Mouse (Mus musculus): ENCODE data around the gene Olfr1167. TPM values are rescaled to one million over a fixed set of nuclear protein-coding genes. Genes with fewer than 3 reads are reported as not detected.
"Not testable (repeated sequence)": the region's sequence is repeated elsewhere in the genome, so short reads cannot be mapped to it uniquely, and the experiment has no call there.

The Olfr1167 gene
- not detected in 2 replicates for polyA plus RNA-seq (2015; fragmentation: Nextera tagmentation; extraction: Ambion mirVana)

DNA sequence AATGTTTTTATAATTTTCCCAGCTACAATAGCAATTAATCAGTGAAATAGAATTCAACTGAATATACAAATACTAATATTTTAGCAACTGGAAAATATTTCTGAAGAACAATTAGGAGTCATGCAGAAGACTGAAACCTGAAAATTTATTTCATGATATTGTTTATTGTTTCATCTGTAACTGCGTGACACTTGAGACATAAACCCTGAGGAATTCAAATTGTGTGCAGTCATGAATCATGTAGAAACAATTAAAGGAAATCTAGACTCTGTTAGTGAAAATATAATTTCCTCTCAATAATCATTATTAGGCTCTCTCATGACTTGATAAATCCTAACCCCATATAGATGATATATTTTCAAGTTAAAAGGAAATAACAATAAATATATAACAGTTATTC, at the start of gene Olfr1167:
Gene Olfr1167, minus strand, starts transcription at position 101 of the 400 bp plus-strand sequence.
- not testable (repeated sequence) for H3K36me3 ChIP-seq (ENCODE audit: control insufficient read depth, insufficient read depth); H3K4me3 ChIP-seq (replicated peaks; ENCODE audit: low read length); ATAC-seq; H3K4me2 ChIP-seq (ENCODE audit: low read length); H3K9ac ChIP-seq (replicated peaks; ENCODE audit: low read depth, low read length); H3K9me3 ChIP-seq (ENCODE audit: control insufficient read depth, low read length); H3K27ac ChIP-seq (ENCODE audit: low read length); H3K4me1 ChIP-seq (replicated peaks; ENCODE audit: control insufficient read depth, insufficient read depth, low read length); H3K27me3 ChIP-seq (replicated peaks; ENCODE audit: control insufficient read depth, insufficient read depth, low read length)
- WGBS: 85% methylated on average over 1 of the region's 1 CpGs

DNA sequence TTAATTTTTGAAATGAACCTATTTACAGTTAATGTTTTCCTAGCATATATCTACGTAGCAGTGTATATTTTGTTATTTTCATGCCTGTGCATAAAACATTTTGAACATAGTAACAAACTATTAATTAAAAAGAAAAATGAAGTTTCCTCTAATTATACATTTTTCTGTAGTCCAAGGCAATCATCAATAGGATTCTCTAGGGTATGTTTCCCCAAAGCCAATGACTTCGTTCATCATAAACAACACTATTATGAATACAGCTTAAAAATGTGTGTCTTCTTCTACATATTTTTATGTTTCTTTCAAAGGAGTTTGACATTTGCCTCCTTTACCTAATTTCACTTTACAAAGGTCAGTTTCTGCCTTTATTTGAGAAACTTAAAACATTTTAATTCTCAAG, 26.6 kb upstream of the Olfr1167 start, which contains the start of gene Olfr1168:
Gene Olfr1168, plus strand, starts transcription at position 301 of the 400 bp plus-strand sequence.
- 86% methylated on average over 2 of the region's 2 CpGs for WGBS
- Histone ChIP-seq H3K4me1 (replicated peaks; ENCODE audit: control insufficient read depth, insufficient read depth, low read length) (no peaks in the 10 kb centered on the region), H3K27me3 (replicated peaks; ENCODE audit: control insufficient read depth, insufficient read depth, low read length) (no peaks in the 10 kb centered on the region), H3K4me3 (replicated peaks; ENCODE audit: low read length) (no peak within 1 kb of the TSS), H3K9me3 (ENCODE audit: control insufficient read depth, low read length) (no peaks in the 10 kb centered on the region), H3K4me2 (ENCODE audit: low read length) (no peak within 1 kb of the TSS), H3K9ac (replicated peaks; ENCODE audit: low read depth, low read length) (no peak within 1 kb of the TSS), H3K27ac (ENCODE audit: low read length) (no peak within 1 kb of the TSS), H3K36me3 (ENCODE audit: control insufficient read depth, insufficient read depth) (no peaks in the 10 kb centered on the region)
- ATAC-seq: no peak

DNA sequence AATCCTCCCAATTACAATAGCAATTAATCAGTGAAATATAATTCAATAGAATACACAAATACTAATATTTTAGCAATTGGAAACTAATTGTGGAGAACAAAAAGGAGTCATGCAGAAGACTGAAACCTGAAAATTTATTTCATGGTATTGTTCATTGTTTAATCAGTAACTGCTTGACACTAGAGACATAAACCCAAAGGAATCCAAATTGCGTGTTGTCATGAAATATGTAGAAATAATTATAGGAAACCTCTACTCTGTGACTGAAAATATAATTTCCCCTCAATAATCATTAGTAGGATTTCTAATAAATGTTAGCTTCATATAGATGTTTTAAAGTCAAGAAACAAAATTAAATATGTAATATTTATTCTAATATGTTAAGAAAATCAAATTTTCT, 26.8 kb downstream of the Olfr1167 start, which contains the start of gene Olfr1166:
Gene Olfr1166, minus strand, starts transcription at position 101 of the 400 bp plus-strand sequence.
- no peak within 1 kb of the TSS for H3K4me2 ChIP-seq (ENCODE audit: low read length)
- 91% methylated on average over 1 of the region's 1 CpGs for WGBS
- H3K27ac ChIP-seq (ENCODE audit: low read length): no peak within 1 kb of the TSS
- no peaks in the 10 kb centered on the region for H3K36me3 ChIP-seq (ENCODE audit: control insufficient read depth, insufficient read depth)
- H3K4me3 ChIP-seq (replicated peaks; ENCODE audit: low read length): no peak within 1 kb of the TSS
- no peaks in the 10 kb centered on the region for H3K9me3 ChIP-seq (ENCODE audit: control insufficient read depth, low read length)
- ATAC-seq: no peak
- no peaks in the 10 kb centered on the region for H3K27me3 ChIP-seq (replicated peaks; ENCODE audit: control insufficient read depth, insufficient read depth, low read length)
- no peaks in the 10 kb centered on the region for H3K4me1 ChIP-seq (replicated peaks; ENCODE audit: control insufficient read depth, insufficient read depth, low read length)
- H3K9ac ChIP-seq (replicated peaks; ENCODE audit: low read depth, low read length): no peak within 1 kb of the TSS

Other genes with a start within 250 kb of the Olfr1167 start
- not detected in 2 replicates for gene Olfr1155, start 210.1 kb downstream of the Olfr1167 start, polyA plus RNA-seq (2015; fragmentation: Nextera tagmentation; extraction: Ambion mirVana)
- not detected in 2 replicates for gene Olfr1156, start 202.1 kb downstream of the Olfr1167 start, polyA plus RNA-seq (2015; fragmentation: Nextera tagmentation; extraction: Ambion mirVana)
- gene Olfr1157, start 186.9 kb downstream of the Olfr1167 start, polyA plus RNA-seq (2015; fragmentation: Nextera tagmentation; extraction: Ambion mirVana): not detected in 2 replicates
- not detected in 2 replicates for gene Olfr74, start 180.5 kb downstream of the Olfr1167 start, polyA plus RNA-seq (2015; fragmentation: Nextera tagmentation; extraction: Ambion mirVana)
- not detected in 2 replicates for gene Olfr1158, start 165.1 kb downstream of the Olfr1167 start, polyA plus RNA-seq (2015; fragmentation: Nextera tagmentation; extraction: Ambion mirVana)
- gene Olfr1160, start 146.9 kb downstream of the Olfr1167 start, polyA plus RNA-seq (2015; fragmentation: Nextera tagmentation; extraction: Ambion mirVana): not detected in 2 replicates
- gene Olfr1161, start 132.4 kb downstream of the Olfr1167 start, polyA plus RNA-seq (2015; fragmentation: Nextera tagmentation; extraction: Ambion mirVana): not detected in 2 replicates
- not detected in 2 replicates for gene Olfr73, start 117.5 kb downstream of the Olfr1167 start, polyA plus RNA-seq (2015; fragmentation: Nextera tagmentation; extraction: Ambion mirVana)
- gene Olfr1162, start 104.1 kb downstream of the Olfr1167 start, polyA plus RNA-seq (2015; fragmentation: Nextera tagmentation; extraction: Ambion mirVana): not detected in 2 replicates
- not detected in 2 replicates for gene Olfr1163, start 83.4 kb downstream of the Olfr1167 start, polyA plus RNA-seq (2015; fragmentation: Nextera tagmentation; extraction: Ambion mirVana)
- gene Olfr1164, start 61.2 kb downstream of the Olfr1167 start, polyA plus RNA-seq (2015; fragmentation: Nextera tagmentation; extraction: Ambion mirVana): not detected in 2 replicates
- gene Olfr1166, start 26.9 kb downstream of the Olfr1167 start, polyA plus RNA-seq (2015; fragmentation: Nextera tagmentation; extraction: Ambion mirVana): not detected in 2 replicates
- gene Olfr1168, start 26.7 kb upstream of the Olfr1167 start, polyA plus RNA-seq (2015; fragmentation: Nextera tagmentation; extraction: Ambion mirVana): not detected in 2 replicates
- not detected in 2 replicates for gene Olfr1170, start 73.1 kb upstream of the Olfr1167 start, polyA plus RNA-seq (2015; fragmentation: Nextera tagmentation; extraction: Ambion mirVana)
- not detected in 2 replicates for gene Olfr1173, start 124.7 kb upstream of the Olfr1167 start, polyA plus RNA-seq (2015; fragmentation: Nextera tagmentation; extraction: Ambion mirVana)
- not detected in 2 replicates for gene Olfr1174-ps, start 159.9 kb upstream of the Olfr1167 start, polyA plus RNA-seq (2015; fragmentation: Nextera tagmentation; extraction: Ambion mirVana)
- not detected in 2 replicates for gene Olfr1175-ps, start 172.0 kb upstream of the Olfr1167 start, polyA plus RNA-seq (2015; fragmentation: Nextera tagmentation; extraction: Ambion mirVana)
- gene Olfr1176, start 181.5 kb upstream of the Olfr1167 start, polyA plus RNA-seq (2015; fragmentation: Nextera tagmentation; extraction: Ambion mirVana): not detected in 2 replicates
- gene Olfr1177-ps, start 191.3 kb upstream of the Olfr1167 start, polyA plus RNA-seq (2015; fragmentation: Nextera tagmentation; extraction: Ambion mirVana): not detected in 2 replicates
- gene Olfr1178, start 231.9 kb upstream of the Olfr1167 start, polyA plus RNA-seq (2015; fragmentation: Nextera tagmentation; extraction: Ambion mirVana): not detected in 2 replicates